8 mouse cellular contexts compared by ENCODE assay signal in the genomic region with DNA sequence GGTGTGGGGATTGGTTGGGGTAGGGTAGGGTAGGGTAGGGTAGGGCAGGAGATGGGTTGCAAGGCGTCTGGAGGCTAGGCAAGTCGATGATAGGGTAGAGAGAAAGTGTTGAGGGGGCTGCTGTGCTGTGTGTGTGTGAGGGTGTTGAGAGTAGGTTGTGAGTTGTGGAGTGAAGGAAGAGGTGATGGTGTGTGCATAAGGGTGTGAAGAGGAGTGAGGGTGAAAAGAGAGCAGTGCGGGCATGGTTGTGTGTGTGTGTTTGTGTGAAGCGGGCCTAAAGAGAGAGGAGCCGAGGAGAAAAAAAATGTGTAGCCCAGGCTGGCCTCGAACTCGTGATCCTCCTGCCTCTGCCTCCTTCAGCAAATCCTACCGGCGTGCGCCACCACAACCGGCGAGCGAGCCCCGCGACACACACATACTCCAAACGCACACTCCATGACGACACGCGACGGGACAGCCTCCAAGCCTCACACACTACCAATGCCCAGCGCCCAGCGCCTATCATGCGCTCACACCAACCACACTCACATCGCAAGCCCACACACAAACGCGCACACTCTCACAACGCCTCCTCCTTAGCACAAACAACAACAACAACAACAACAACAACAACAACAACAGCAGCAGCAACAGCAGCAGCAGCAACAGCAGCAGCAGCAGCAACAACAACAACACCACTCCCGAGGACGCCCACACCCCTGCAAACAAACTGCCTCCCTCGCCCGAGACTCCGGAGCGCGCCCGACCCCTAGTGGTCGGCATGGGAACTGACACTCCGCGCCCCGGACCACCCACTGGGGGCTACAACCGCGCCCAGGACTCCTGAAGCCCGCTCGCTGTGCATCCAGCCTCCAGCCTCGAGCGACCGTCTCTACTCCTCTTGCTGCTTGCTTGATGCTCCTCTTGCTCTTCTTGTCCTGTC. TPM values are rescaled to one million over a fixed set of nuclear protein-coding genes. Genes with fewer than 3 reads are reported as not detected.
DNase-seq lines count a peak whose midpoint lies in the region; ATAC-seq and TF ChIP-seq lines count a peak whose summit lies in the region.

No protein-coding gene starts in this region.

- H3K4me2 ChIP-seq in forebrain, embryonic 16.5 days (ENCODE audit: low read length), result peak overlapping the region; percentile 52
- H3K4me2 ChIP-seq in lung, embryonic 15.5 days, result peak overlapping the region; percentile 80

- WGBS in forebrain, embryonic 16.5 days, result 3% methylated on average over 42 of the region's 46 CpGs
- 2% methylated on average over 45 of the region's 46 CpGs for WGBS in lung, embryonic 15.5 days

- peak overlapping the region; percentile 57 for H3K27ac ChIP-seq in forebrain, embryonic 16.5 days (ENCODE audit: low read length)
- H3K27ac ChIP-seq in lung, embryonic 15.5 days, result peak overlapping the region; percentile 41; the same call in 1 of the 2 replicates

- intact Hi-C loops in heart, postnatal 36 days (cut with DNase I), result loop anchor here (5.0 kb wide), 2 partner anchors 198 to 458 kb away; partner anchors contain the start of gene Cul1

- peak; percentile 75 for ATAC-seq in G1E (ENCODE audit: extremely low read depth, insufficient number of reproducible peaks, low FRiP score, poor library complexity, severe bottlenecking)
- ATAC-seq in forebrain, embryonic 16.5 days, result peak; percentile 97
- peak; percentile 95 for ATAC-seq in lung, embryonic 15.5 days (ENCODE audit: borderline replicate concordance, extremely low read depth, low FRiP score, low TSS enrichment)

- H3K27me3 ChIP-seq in G1E (ENCODE audit: insufficient read depth, low read length), result peaks cover 22% of the 10 kb centered on the region
- no peaks in the 10 kb centered on the region for H3K27me3 ChIP-seq in forebrain, embryonic 16.5 days (replicated peaks; ENCODE audit: control insufficient read depth, insufficient read depth, low read length)
- H3K27me3 ChIP-seq in lung, embryonic 15.5 days, result no peaks in the 10 kb centered on the region

- H3K36me3 ChIP-seq in G1E (replicated peaks), result no peaks in the 10 kb centered on the region
- no peaks in the 10 kb centered on the region for H3K36me3 ChIP-seq in forebrain, embryonic 16.5 days (ENCODE audit: control insufficient read depth, insufficient read depth)
- H3K36me3 ChIP-seq in lung, embryonic 15.5 days, result no peaks in the 10 kb centered on the region

- peak overlapping the region; percentile 64 for H3K9ac ChIP-seq in forebrain, embryonic 16.5 days (replicated peaks; ENCODE audit: low read depth, low read length)
- peak overlapping the region; percentile 62 for H3K9ac ChIP-seq in lung, embryonic 15.5 days

- TF ChIP-seq CTCF in G1E (IDR thresholded peaks at IDR 0.05; ENCODE audit: low read depth, low read length), result peak; percentile 87

- H3K4me3 ChIP-seq in G1E (ENCODE audit: low read depth, low read length), result peak overlapping the region; percentile 75
- peak overlapping the region; percentile 73 for H3K4me3 ChIP-seq in forebrain, embryonic 16.5 days (replicated peaks; ENCODE audit: low read length)
- peak overlapping the region; percentile 57 for H3K4me3 ChIP-seq in lung, embryonic 15.5 days

- no peaks in the 10 kb centered on the region for H3K9me3 ChIP-seq in G1E (replicated peaks)
- no peaks in the 10 kb centered on the region for H3K9me3 ChIP-seq in forebrain, embryonic 16.5 days (ENCODE audit: control insufficient read depth, low read length)
- no peaks in the 10 kb centered on the region for H3K9me3 ChIP-seq in lung, embryonic 15.5 days

- peaks cover 20% of the 10 kb centered on the region for H3K4me1 ChIP-seq in G1E (ENCODE audit: insufficient read depth, low read depth, low read length)
- 0 out of 2 replicates have a peak, but pooled peaks cover 2% of the 10 kb centered on the region for H3K4me1 ChIP-seq in forebrain, embryonic 16.5 days (replicated peaks; ENCODE audit: control insufficient read depth, insufficient read depth, low read length)
- H3K4me1 ChIP-seq in lung, embryonic 15.5 days, result no peaks in the 10 kb centered on the region

- peak; percentile 82 for DNase-seq in G1E (ENCODE audit: low spot score)
- DNase-seq in cerebellum, adult 18-20 months, result peak; percentile 96 to 100
- DNase-seq in heart, postnatal 36 days, result peak; percentile 96 to 98
- peak; percentile 98 to 100 for DNase-seq in layer of hippocampus, adult 8-10 months (ENCODE audit: low spot score in 2 of 2)
- peak; percentile 83 for DNase-seq in ovary, adult 18-20 months (ENCODE audit: low spot score)
- peak; percentile 89 for DNase-seq in thymus, postnatal 0 days (ENCODE audit: low spot score)

RNA-seq across cellular contexts. Expression of gene Ezh2, which starts 55.6 kb away (rescaled TPM):
- total RNA-seq in G1E (2014; fragmentation: Nextera tagmentation), result 268 and 285 TPM in 2 replicates
- total RNA-seq in G1E (2017), result 81.1 and 97.6 TPM in 2 replicates
- polyA plus RNA-seq in G1E (2012), result 47.1 and 56.7 TPM in 2 replicates
- 144 and 150 TPM in 2 replicates for polyA plus RNA-seq in forebrain, embryonic 16.5 days (2015; fragmentation: Nextera tagmentation; extraction: Ambion mirVana)
- total RNA-seq in heart, postnatal 36 days (2021), result 10 to 100 TPM; 10.8 to 11.4 TPM
- total RNA-seq in layer of hippocampus, adult 8-10 months (2022), result 10 to 100 TPM; 11.9 to 17.5 (median 12.8) TPM
- polyA plus RNA-seq in lung, embryonic 15.5 days (2015; fragmentation: Nextera tagmentation; extraction: Ambion mirVana), result 99.6 and 106 TPM in 2 replicates
- polyA plus RNA-seq in thymus, postnatal 0 days (2015; fragmentation: Nextera tagmentation; extraction: Ambion mirVana), result 183 and 197 TPM in 2 replicates

Comparison
In these comparisons a context has a peak if more than half of its experiments do, and no peak if none do; other contexts are left out.
1. Peak in every context shown above with its lines: DNase-seq, ATAC-seq, H3K4me3 ChIP-seq and H3K27ac ChIP-seq.